Mouse (Mus musculus): Measurements from ENCODE around the gene Hmg20b. TPM values are rescaled to one million over a fixed set of nuclear protein-coding genes. Genes with fewer than 3 reads are reported as not detected.

Gene Hmg20b
- total RNA-seq, 2 experiments from 2014 or later, result 27.6 to 35.0 TPM

- DNase-seq, result no peak
These were observed 24.5 kb downstream of the Hmg20b start for GRCm38 (mm10) chr10:81325781-81326180.

- no peak for DNase-seq
These were observed 25.1 kb downstream of the Hmg20b start for GRCm38 (mm10) chr10:81325176-81325575.

DNA sequence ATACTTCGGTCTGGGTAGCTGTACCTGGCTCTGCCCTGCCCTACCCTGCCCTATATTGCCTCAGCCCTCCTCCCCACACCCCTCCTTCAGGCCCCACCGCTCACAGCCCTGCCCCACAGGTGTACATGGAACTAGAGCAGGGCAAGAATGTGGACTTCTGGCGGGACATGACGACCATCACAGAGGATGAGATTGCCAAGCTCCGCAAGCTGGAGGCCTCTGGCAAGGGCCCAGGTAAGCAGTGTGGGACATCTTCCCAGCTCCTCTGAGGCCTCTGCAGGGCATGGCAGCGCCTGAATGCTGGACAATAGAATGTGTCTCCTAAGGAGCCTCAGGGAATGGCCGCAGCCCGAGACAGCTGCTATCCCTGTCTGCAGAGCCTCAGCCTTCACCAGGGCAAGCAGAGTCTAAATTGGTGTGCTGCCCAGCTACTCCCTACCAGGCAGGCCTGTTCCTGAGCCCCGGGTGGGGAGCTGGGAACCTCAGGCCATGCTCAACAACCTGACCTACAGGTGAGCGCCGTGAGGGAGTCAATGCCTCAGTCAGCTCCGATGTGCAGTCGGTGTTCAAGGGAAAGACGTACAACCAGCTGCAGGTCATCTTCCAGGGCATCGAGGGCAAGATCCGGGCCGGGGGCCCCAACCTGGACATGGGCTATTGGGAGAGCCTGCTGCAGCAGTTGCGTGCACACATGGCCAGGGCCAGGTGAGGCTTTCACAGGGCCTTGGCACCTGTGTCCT lies 26.3 kb downstream of the Hmg20b start:
- no peak for DNase-seq

DNA sequence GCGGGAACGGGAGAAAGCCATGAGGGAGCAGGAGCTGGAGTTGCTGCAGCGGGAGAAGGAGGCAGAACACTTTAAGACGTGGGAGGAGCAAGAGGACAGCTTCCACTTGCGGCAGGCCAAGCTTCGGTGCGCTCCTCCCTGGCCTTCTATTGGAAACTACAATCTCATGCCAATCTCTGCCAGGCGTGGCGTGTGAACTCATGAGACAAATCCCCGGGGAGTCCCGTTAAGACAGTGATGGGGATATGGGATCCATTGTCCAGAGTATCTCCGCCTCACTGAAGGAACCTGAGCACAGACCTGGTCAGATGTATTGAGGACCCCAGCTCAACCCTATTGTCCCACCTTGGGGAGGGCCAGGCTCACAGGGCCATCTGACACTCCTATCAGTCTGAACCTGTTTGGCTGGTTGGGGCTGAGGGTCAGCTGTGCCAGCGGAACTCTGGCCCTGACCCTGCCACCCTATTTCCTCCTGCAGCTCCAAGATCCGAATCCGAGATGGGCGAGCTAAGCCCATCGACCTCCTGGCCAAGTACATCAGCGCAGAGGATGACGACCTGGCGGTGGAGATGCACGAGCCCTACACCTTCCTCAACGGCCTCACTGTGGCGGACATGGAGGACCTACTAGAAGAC lies 27.0 kb downstream of the Hmg20b start:
- DNase-seq, result no peak

- DNase-seq, result no peak
These were observed 27.8 kb downstream of the Hmg20b start for GRCm38 (mm10) chr10:81322444-81322843.

DNA sequence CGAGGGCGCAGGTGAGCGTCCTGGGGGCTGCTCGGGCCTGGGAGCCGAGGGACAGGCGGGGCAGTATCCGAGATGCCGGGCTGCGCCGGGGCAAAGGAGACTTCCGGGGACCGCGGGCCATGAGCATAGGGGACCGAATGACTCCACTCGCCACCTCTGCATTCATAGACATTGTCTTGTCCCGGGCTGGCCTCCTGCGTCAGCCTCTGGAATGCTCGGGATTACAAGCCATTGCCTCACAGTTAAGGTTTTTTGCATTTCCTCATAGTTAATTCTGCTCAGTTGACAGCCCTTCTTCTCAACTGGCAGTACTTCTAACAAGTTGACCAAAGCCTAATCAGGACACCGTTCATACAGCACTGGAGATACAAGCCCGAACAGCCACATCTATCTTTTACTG lies 28.8 kb downstream of the Hmg20b start:
- no peak for DNase-seq

DNA sequence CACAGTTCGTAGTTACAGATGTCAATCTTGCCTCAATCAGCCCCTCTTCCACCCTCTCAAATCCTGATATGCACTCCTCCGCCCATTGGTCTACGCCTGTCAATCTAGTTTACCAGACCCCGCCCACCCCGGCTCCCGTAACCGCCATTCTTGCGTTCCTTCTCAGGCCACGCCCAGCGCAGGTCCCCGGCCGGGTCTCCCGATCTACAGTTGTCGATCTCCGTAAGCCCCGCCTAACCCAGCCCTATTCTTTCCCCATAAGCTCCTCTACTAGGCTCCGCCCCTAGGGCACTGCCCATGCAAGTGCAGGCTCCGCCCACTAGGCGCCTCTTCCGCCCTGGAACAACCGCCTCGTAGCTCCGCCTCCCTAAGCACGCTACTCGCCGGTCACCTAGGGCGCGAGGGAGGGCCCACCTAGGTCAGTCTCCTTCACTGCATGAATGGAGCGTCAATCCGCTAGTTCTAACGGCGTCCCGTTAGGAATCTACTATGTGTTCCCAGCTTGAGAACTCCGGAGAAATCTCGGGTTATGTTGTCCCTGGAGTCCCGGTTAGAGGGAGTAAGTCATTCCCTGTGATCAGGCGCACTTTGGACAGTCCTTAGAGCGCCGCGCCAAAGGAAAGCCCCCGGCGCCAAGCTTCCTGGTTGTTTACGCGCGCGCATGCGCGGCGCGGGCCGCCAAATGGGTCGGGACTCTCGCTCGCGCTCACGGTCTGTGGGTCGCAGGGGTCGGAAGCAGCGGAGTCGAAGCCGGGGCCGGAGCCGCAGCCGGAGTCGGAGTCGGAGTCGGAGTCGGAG lies 29.5 kb downstream of the Hmg20b start, which contains the start of gene Cactin:
Gene Cactin (plus strand): TSS at position 554 of the 798 bp plus-strand sequence.
- peak; percentile 99 to 100 for DNase-seq

- DNase-seq, result no peak
These were observed 30.3 kb downstream of the Hmg20b start for GRCm38 (mm10) chr10:81319741-81320549.

DNA sequence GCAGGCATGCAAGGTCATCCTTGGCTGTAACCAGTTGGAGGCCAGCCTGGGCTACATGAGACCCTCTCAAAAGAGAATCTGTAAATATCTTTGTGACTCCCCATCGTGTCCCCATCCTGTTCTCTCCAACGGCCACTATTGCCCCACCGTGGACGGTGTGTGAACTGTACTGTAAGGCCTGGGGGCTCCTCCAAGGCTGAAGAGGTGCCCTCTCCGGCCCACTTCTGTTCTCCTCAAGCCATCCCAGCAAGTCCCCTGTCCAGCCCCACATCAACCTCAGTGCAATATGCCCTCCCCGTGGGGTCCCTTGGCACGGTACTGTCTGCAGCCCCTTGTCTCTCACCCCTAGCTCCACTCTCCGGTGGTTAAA lies 31.0 kb downstream of the Hmg20b start:
- no peak for DNase-seq

DNA sequence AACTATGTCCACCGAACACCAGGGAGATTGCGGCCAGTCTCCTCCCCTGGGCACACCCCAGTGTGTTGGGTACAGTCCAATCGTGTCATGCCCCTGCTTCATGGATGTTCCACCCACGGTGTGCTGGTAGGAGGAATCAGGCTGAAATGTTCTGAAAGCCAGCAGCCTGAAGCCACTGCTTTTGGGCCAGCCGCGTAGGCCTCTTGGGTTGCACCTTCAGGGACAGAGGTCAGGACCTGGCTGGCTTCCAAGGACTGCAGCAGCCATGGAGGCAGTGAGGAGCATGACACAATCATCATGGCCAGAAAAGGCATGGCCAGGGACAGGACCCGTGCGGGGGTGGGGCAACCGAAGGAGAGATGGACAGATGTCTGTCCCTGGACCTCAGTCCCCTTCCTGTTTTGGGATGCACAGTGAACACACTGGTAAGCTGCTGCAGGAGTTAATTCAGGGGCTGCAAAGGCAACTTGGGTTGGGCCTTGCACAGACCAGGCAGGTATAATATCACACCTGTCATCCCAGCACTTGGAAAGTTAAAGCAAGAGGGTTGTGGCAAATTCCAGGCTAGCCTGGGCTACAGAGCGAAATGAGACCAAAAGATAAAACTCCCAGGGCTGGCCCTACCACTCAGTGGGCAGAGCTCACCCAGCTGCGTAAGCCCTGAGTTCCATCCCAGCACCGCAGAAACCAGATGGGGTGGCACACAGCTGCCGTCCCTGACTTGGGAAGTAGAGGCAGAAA lies 31.5 kb downstream of the Hmg20b start:
- DNase-seq, result no peak

- DNase-seq, result no peak
These were observed 33.0 kb downstream of the Hmg20b start for GRCm38 (mm10) chr10:81317273-81317672.

DNA sequence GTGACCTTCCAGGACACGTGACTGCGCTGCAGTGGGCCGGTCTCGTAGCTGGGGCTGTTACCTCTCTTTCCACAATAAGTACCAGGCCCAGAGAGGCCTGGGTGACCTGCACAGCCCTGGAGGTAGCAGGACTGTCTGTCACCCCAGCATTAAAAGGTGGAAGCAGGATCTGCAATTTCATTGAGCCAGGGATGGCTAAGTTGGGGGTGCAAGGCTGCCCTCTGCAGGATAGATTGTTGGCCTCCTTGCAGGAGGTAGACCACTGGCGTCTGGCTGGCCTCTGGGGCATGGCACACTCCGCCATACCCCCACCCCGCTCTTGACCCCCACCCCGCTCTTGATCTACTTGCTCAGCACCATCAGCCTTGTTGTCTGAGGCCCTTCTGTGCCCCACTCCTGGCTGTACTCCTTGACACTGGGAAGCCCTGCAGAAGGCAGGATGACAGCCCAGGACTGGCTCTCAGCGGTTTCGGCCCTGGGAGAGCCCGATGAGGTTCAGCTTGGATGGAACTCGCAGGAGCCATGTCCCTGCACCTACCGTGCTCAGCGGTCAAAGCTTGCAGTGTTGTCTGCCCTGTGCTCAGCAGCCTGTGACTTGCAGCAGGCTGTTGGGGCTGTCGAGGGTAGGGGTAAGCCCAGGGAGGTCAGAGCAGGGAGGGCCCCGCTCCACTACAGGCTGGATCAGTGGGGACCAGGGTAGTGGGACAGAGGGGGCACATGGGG lies 33.8 kb downstream of the Hmg20b start:
- no peak for DNase-seq

GRCm38 (mm10) chr10:81315587-81315986 lies 34.7 kb downstream of the Hmg20b start:
- DNase-seq, result no peak

DNA sequence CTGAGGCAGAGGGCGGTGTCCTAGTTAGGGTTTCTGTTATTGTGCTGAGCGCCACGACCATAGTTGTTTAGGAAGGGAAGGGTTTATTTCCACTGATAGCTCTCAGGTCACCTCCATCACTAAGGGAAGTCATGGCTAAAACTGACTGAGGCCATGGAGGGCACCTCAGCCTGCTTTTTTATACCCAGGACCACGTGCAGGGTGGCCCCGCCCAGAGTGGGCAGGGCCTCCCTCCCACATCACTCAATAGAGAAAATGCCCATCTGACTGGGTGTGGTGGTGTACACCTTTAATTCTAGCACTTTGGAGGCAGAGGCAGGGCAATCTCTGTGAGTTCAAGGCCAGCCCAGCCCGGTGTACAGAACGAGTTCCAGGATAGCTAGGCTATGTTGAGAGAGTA lies 36.1 kb downstream of the Hmg20b start:
- no peak for DNase-seq

- no peak for DNase-seq
These were observed 36.7 kb downstream of the Hmg20b start for GRCm38 (mm10) chr10:81313581-81313980.

DNA sequence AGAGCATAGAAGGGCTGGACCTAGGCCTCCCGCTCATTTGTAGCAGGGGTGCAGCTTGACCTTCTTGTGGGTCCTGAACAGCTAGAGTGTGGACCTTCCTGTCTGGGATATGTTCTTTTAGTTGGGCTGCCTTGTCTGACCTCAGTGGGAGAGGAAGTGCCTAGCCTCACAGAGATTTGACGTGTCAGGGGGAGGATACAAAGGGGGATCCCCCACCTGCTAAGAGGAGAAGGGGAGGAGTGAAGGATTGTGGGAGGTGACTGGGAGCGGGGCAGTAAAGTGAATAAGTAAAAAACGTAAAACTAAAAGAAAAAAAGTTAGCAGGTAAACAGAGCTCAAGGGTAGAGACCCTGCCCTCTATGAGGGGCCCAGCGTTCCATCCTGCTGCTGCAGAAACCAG lies 40.7 kb downstream of the Hmg20b start:
- DNase-seq, result no peak

GRCm38 (mm10) chr10:81306837-81307682 lies 43.2 kb downstream of the Hmg20b start:
- DNase-seq, result no peak

DNA sequence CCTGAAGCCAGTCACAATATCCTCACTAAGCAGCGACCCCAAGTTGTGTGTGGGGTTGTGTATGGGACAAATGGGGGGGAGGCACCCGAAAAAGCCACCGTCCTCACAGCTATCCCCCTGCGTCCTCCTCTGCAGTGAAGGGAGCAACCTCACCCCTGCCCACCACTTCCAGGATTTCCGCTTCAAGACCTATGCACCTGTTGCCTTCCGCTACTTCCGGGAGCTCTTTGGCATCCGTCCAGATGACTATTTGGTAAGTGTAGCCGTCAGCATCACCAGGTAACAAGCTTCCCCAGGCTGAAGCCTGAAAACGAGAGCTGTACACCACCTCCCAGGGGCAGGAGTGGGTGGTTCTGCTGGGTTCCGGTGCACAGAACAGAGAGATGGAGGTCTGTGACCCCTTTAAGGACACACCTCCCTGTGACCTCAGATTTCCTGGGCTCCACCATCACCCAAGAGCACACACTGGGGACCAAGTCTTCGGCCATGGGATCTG lies 44.1 kb downstream of the Hmg20b start:
- DNase-seq, result no peak

- no peak for DNase-seq
These were observed 44.6 kb downstream of the Hmg20b start for GRCm38 (mm10) chr10:81305663-81306062.
